Mouse (Mus musculus): Measurements from ENCODE around the gene Dnajb11. TPM values are rescaled to one million over a fixed set of nuclear protein-coding genes. Genes with fewer than 3 reads are reported as not detected.
A peak's percentile ranks its signal among the peaks of the same experiment; 100 is the strongest.

Gene Dnajb11
- total and polyA plus RNA-seq, 2 experiments, result 20.7 to 62.0 TPM

- 0 out of 2 replicates have a peak, but pooled peaks have one; percentile 13 for TF ChIP-seq POLR2A (IDR thresholded peaks at IDR 0.05; ENCODE audit: extremely low read depth, insufficient read depth, low read length)
- TF ChIP-seq CTCF (IDR thresholded peaks at IDR 0.05; ENCODE audit: low read depth, low read length), result no peak
- Histone ChIP-seq H3K9ac (ENCODE audit: low read depth, low read length) (peak overlapping the region; percentile 59), H3K36me3 (ENCODE audit: control insufficient read depth, insufficient read depth, low read length) (no peaks in the 10 kb centered on the region), H3K79me2 (ENCODE audit: control insufficient read depth, insufficient read depth, low read length) (no peaks in the 10 kb centered on the region), H3K27me3 (ENCODE audit: control insufficient read depth, insufficient read depth, low read length) (no peaks in the 10 kb centered on the region), H3K4me1 (ENCODE audit: control insufficient read depth, insufficient read depth, low read length) (peaks cover 5% of the 10 kb centered on the region), H3K4me3 (ENCODE audit: insufficient read depth, low read depth, low read length) (peak overlapping the region; percentile 41), H3K27ac (replicated peaks; ENCODE audit: insufficient read depth, low read depth, low read length) (peak overlapping the region; percentile 92)
- WGBS, result 16% methylated on average over 18 of the region's 18 CpGs
- peak; percentile 99 for DNase-seq (ENCODE audit: extremely low read depth, low read depth, low spot score)
These were observed 62.6 kb downstream of the Dnajb11 start for GRCm38 (mm10) chr16:22919971-22920854.

GRCm38 (mm10) chr16:22921761-22922160 lies 64.1 kb downstream of the Dnajb11 start:
- peaks cover 5% of the 10 kb centered on the region for H3K4me1 ChIP-seq (ENCODE audit: control insufficient read depth, insufficient read depth, low read length)
- TF ChIP-seq POLR2A (IDR thresholded peaks at IDR 0.05; ENCODE audit: extremely low read depth, insufficient read depth, low read length) (no peak), CTCF (IDR thresholded peaks at IDR 0.05; ENCODE audit: low read depth, low read length) (no peak)
- 37% methylated on average over 5 of the region's 5 CpGs for WGBS
- peak overlapping the region; percentile 86 for H3K27ac ChIP-seq (replicated peaks; ENCODE audit: insufficient read depth, low read depth, low read length)
- H3K4me3 ChIP-seq (ENCODE audit: insufficient read depth, low read depth, low read length), result peak overlapping the region; percentile 48
- H3K79me2 ChIP-seq (ENCODE audit: control insufficient read depth, insufficient read depth, low read length), result no peaks in the 10 kb centered on the region
- no peaks in the 10 kb centered on the region for H3K36me3 ChIP-seq (ENCODE audit: control insufficient read depth, insufficient read depth, low read length)
- peak; percentile 54 for DNase-seq (ENCODE audit: extremely low read depth, low read depth, low spot score)
- H3K27me3 ChIP-seq (ENCODE audit: control insufficient read depth, insufficient read depth, low read length), result no peaks in the 10 kb centered on the region
- peak overlapping the region; percentile 82 for H3K9ac ChIP-seq (ENCODE audit: low read depth, low read length)

- H3K27ac ChIP-seq (replicated peaks; ENCODE audit: insufficient read depth, low read depth, low read length), result peak overlapping the region; percentile 86
These were observed 64.8 kb downstream of the Dnajb11 start for GRCm38 (mm10) chr16:22922433-22922832.

More at GRCm38 (mm10) chr16:22922433-22922832, 64.8 kb downstream of the Dnajb11 start:
- no peaks in the 10 kb centered on the region for H3K79me2 ChIP-seq (ENCODE audit: control insufficient read depth, insufficient read depth, low read length)
- no peaks in the 10 kb centered on the region for H3K27me3 ChIP-seq (ENCODE audit: control insufficient read depth, insufficient read depth, low read length)
- WGBS, result 23% methylated on average over 4 of the region's 4 CpGs
- peaks cover 5% of the 10 kb centered on the region for H3K4me1 ChIP-seq (ENCODE audit: control insufficient read depth, insufficient read depth, low read length)
- H3K9ac ChIP-seq (ENCODE audit: low read depth, low read length), result no peak overlapping the region; the same call in 1 of the 2 replicates
- no peak for TF ChIP-seq POLR2A (IDR thresholded peaks at IDR 0.05; ENCODE audit: extremely low read depth, insufficient read depth, low read length)
- TF ChIP-seq CTCF (IDR thresholded peaks at IDR 0.05; ENCODE audit: low read depth, low read length), result no peak
- H3K36me3 ChIP-seq (ENCODE audit: control insufficient read depth, insufficient read depth, low read length), result no peaks in the 10 kb centered on the region
- peak overlapping the region; percentile 48; the same call in 1 of the 2 replicates for H3K4me3 ChIP-seq (ENCODE audit: insufficient read depth, low read depth, low read length)
- DNase-seq (ENCODE audit: extremely low read depth, low read depth, low spot score), result peak; percentile 100

Other genes starting within 250 kb of the Dnajb11 start
- under 0.01 and 0.20 TPM in 2 replicates for gene Dgkg, start 200.6 kb upstream of the Dnajb11 start, total RNA-seq (2014; rRNA removed)
- 0.02 TPM in 1 of 2 replicates, not detected in the other for gene Dgkg, start 200.6 kb upstream of the Dnajb11 start, polyA plus RNA-seq (2012; rRNA removed)
- gene Crygs, start 46.3 kb upstream of the Dnajb11 start, total RNA-seq (2014; rRNA removed), result not detected in 2 replicates
- gene Crygs, start 46.3 kb upstream of the Dnajb11 start, polyA plus RNA-seq (2012; rRNA removed), result 0.10 and 0.14 TPM in 2 replicates
- 22.7 and 24.0 TPM in 2 replicates for gene Tbccd1, start 176 bp upstream of the Dnajb11 start, total RNA-seq (2014; rRNA removed)
- 16.9 and 19.9 TPM in 2 replicates for gene Tbccd1, start 176 bp upstream of the Dnajb11 start, polyA plus RNA-seq (2012; rRNA removed)
- 10,308 and 11,624 TPM in 2 replicates for gene Ahsg, start 33.4 kb downstream of the Dnajb11 start, total RNA-seq (2014; rRNA removed)
- 17,109 and 17,601 TPM in 2 replicates for gene Ahsg, start 33.4 kb downstream of the Dnajb11 start, polyA plus RNA-seq (2012; rRNA removed)
- 107 and 165 TPM in 2 replicates for gene Fetub, start 60.5 kb downstream of the Dnajb11 start, total RNA-seq (2014; rRNA removed)
- gene Fetub, start 60.5 kb downstream of the Dnajb11 start, polyA plus RNA-seq (2012; rRNA removed), result 414 and 419 TPM in 2 replicates
- 574 and 911 TPM in 2 replicates for gene Hrg, start 93.2 kb downstream of the Dnajb11 start, total RNA-seq (2014; rRNA removed)
- gene Hrg, start 93.2 kb downstream of the Dnajb11 start, polyA plus RNA-seq (2012; rRNA removed), result 312 and 372 TPM in 2 replicates
- gene Kng2, start 171.6 kb downstream of the Dnajb11 start, total RNA-seq (2014; rRNA removed), result 449 and 472 TPM in 2 replicates
- gene Kng2, start 171.6 kb downstream of the Dnajb11 start, polyA plus RNA-seq (2012; rRNA removed), result 97.8 and 123 TPM in 2 replicates
- gene Kng1, start 200.0 kb downstream of the Dnajb11 start, total RNA-seq (2014; rRNA removed), result 1,906 and 2,075 TPM in 2 replicates
- gene Kng1, start 200.0 kb downstream of the Dnajb11 start, polyA plus RNA-seq (2012; rRNA removed), result 642 and 701 TPM in 2 replicates
- 325 and 412 TPM in 2 replicates for gene Eif4a2, start 249.6 kb downstream of the Dnajb11 start, total RNA-seq (2014; rRNA removed)
- 64.4 and 75.9 TPM in 2 replicates for gene Eif4a2, start 249.6 kb downstream of the Dnajb11 start, polyA plus RNA-seq (2012; rRNA removed)

All from liver, adult 2 months (tissue).